Mouse (Mus musculus) kidney, embryonic 16.5 days (tissue): ENCODE data around the gene Zeb2. TPM values are rescaled to one million over a fixed set of nuclear protein-coding genes. Genes with fewer than 3 reads are reported as not detected.
A peak's percentile ranks its signal among the peaks of the same experiment; 100 is the strongest.

Experiments used
- ATAC-seq: fragments of 200-750 bp; cut with Nextera tagmentation; 2 replicates; pipeline ENCODE4 v1.8.0; 2017; ENCODE audit warnings: moderate TSS enrichment; ENCODE audit not compliant: low FRiP score, low TSS enrichment
- H3K27ac ChIP-seq: fragments of 300-500 bp; sonication (generic); 2 replicates; pipeline ENCODE4 v1.5.1; 2014; ENCODE audit warnings: low read length
- H3K27me3 ChIP-seq: fragments of 300-500 bp; sonication (generic); 2 replicates; pipeline ENCODE4 v1.6.1; 2014; ENCODE audit warnings: low read length, control low read depth, mixed read lengths; ENCODE audit not compliant: insufficient read depth
- H3K36me3 ChIP-seq: fragments of 300-500 bp; sonication (generic); 2 replicates; pipeline ENCODE4 v1.6.1; 2014; ENCODE audit warnings: low read length, control low read depth, mixed read lengths; ENCODE audit not compliant: insufficient read depth
- H3K4me1 ChIP-seq: fragments of 300-500 bp; sonication (generic); 2 replicates; pipeline ENCODE4 v1.6.1; 2014; ENCODE audit warnings: low read length, control low read depth, mixed read lengths; ENCODE audit not compliant: insufficient read depth
- H3K4me2 ChIP-seq: fragments of 300-500 bp; sonication (generic); replicated peaks from 2 replicates; pipeline ENCODE4 v1.6.1; 2014; ENCODE audit warnings: low read depth, low read length
- H3K4me3 ChIP-seq: fragments of 300-500 bp; sonication (generic); 2 replicates; pipeline ENCODE4 v1.5.1; 2014; ENCODE audit warnings: mild to moderate bottlenecking, low read length
- H3K9ac ChIP-seq: fragments of 300-500 bp; sonication (generic); replicated peaks from 2 replicates; pipeline ENCODE4 v1.6.1; 2014; ENCODE audit warnings: low read length
- H3K9me3 ChIP-seq: fragments of 300-500 bp; sonication (generic); 2 replicates; pipeline ENCODE4 v1.6.1; 2016; ENCODE audit warnings: low read length, control low read depth
- WGBS: fragments of 180-500 bp; shearing (Covaris S2); extraction: QIAGEN DNeasy Blood & Tissue Kit; methylation state at CpG from one replicate; pipeline ENCODE4 v1.1.7; 2014; 5-methylcytosine and 5-hydroxymethylcytosine counted together
- polyA plus RNA-seq: library from polyadenylated mRNA; unstranded; fragments of >200 nt; fragmentation: Nextera tagmentation; extraction: Ambion mirVana; gene quantifications from 2 replicates; pipeline ENCODE4 v1.2.1, GENCODE M21; 2015

Zeb2 gene
- polyA plus RNA-seq, 1 experiment from 2014 or later, result 49.3 TPM

- Histone ChIP-seq H3K4me1 (peaks cover 61% of the 10 kb centered on the region), H3K9ac (no peak overlapping the region), H3K4me3 (no peak overlapping the region), H3K27ac (no peak overlapping the region), H3K27me3 (no peaks in the 10 kb centered on the region), H3K4me2 (no peak overlapping the region), H3K36me3 (no peaks in the 10 kb centered on the region), H3K9me3 (no peaks in the 10 kb centered on the region)
- ATAC-seq, result 0 out of 2 replicates have a peak, but pooled peaks have one; percentile 26
- 57% methylated on average over 7 of the region's 7 CpGs for WGBS
Measured at GRCm38 (mm10) chr2:45100628-45101027, 16.6 kb downstream of the Zeb2 start.

GRCm38 (mm10) chr2:45100017-45100416 is 17.2 kb downstream of the Zeb2 start:
- H3K9me3 ChIP-seq, result no peaks in the 10 kb centered on the region
- H3K9ac ChIP-seq, result no peak overlapping the region
- H3K4me3 ChIP-seq, result no peak overlapping the region
- no peaks in the 10 kb centered on the region for H3K36me3 ChIP-seq
- no peak overlapping the region; the same call in 1 of the 2 replicates for H3K27ac ChIP-seq
- H3K4me2 ChIP-seq, result no peak overlapping the region
- no peaks in the 10 kb centered on the region for H3K27me3 ChIP-seq
- ATAC-seq, result no peak
- WGBS, result 63% methylated on average over 4 of the region's 4 CpGs
- peaks cover 56% of the 10 kb centered on the region for H3K4me1 ChIP-seq

- Histone ChIP-seq H3K4me3 (no peak overlapping the region), H3K27me3 (no peaks in the 10 kb centered on the region), H3K9me3 (no peaks in the 10 kb centered on the region), H3K4me2 (no peak overlapping the region), H3K36me3 (no peaks in the 10 kb centered on the region), H3K27ac (no peak overlapping the region), H3K9ac (no peak overlapping the region), H3K4me1 (peaks cover 49% of the 10 kb centered on the region)
- 76% methylated on average over 4 of the region's 4 CpGs for WGBS
- no peak for ATAC-seq
Measured at GRCm38 (mm10) chr2:45099081-45099480, 18.1 kb downstream of the Zeb2 start.

DNA sequence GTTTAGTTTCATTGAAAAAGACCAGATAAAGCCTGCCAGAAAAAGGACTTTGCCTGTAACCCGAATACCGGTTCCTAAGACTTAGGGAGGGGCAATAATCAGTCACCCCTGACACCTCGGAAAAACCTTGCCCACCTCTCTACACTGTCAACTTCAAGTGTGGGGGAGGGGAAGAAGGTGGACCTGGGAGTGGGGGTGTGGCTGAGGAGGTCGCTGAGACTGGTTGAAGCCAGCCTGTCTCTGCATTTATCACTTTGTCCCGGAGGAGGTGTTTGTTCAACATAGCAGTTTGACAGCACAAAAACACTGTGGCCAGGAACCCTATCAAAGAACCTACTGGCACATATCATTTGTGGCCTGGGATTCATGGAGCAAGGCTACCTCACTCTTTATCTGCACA is 19.2 kb downstream of the Zeb2 start:
- ATAC-seq, result peak; percentile 89
- WGBS, result 6% methylated on average over 5 of the region's 5 CpGs
- no peaks in the 10 kb centered on the region for H3K9me3 ChIP-seq
- no peak overlapping the region for H3K9ac ChIP-seq
- peaks cover 46% of the 10 kb centered on the region for H3K4me1 ChIP-seq
- no peaks in the 10 kb centered on the region for H3K36me3 ChIP-seq
- no peak overlapping the region for H3K4me3 ChIP-seq
- H3K27me3 ChIP-seq, result no peaks in the 10 kb centered on the region
- H3K4me2 ChIP-seq, result no peak overlapping the region; the same call in 1 of the 2 replicates
- peak overlapping the region; percentile 37 for H3K27ac ChIP-seq

DNA sequence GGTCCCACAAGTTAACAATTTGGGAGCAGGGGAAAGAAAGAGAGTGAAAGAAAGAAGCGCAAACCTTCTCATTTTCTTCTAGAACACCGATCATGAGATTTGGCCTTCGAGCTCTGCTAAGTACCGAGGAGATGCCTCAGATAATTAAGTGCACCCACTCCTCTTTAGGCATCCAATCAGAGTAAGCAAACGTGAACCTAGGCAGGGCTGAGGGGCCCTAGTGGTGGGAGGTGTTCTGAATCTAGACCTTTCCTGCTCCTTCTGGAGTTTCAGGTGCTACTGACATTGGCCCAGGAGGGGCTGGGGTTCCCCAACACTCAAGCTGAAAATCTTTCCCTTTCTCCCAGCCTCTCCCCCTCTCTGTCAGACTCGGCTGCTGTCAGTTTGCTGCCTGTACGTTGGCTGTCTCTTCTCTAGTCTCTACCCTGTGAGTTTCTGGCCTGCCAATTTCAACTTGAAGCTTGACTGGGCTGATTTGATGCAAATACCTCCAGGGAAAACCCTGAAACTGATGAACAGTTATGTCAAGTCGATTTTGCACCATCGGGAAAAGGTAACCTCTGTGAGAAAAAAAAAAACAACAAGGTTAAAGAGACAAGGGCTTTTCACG is 20.5 kb downstream of the Zeb2 start:
- no peaks in the 10 kb centered on the region for H3K36me3 ChIP-seq
- 0 out of 2 replicates have a peak overlapping the region, but pooled peaks have one; percentile 25 for H3K9ac ChIP-seq
- no peak overlapping the region for H3K4me2 ChIP-seq
- H3K4me3 ChIP-seq, result no peak overlapping the region
- no peak overlapping the region for H3K27ac ChIP-seq
- H3K27me3 ChIP-seq, result no peaks in the 10 kb centered on the region
- WGBS, result 27% methylated on average over 10 of the region's 10 CpGs
- no peaks in the 10 kb centered on the region for H3K9me3 ChIP-seq
- no peak for ATAC-seq
- H3K4me1 ChIP-seq, result peaks cover 42% of the 10 kb centered on the region

DNA sequence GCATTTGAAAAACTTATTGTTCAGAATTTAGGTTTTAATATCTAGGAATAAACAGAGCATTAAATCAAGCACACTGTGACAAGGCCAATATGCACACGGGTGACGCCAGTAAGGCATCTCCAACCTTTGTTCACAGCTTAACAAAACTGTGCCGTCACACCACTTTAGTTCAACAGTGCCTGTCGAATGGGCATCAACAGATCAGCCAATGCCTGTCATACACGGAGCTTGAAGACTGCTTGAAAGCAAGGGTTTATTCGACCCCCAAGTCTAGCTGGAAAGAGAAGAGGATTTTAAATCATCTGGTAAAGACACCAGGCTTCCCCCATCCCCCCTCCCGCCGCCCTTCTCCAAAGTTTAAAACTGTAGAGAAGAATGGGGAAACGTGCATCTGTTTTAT is 21.4 kb downstream of the Zeb2 start:
- Histone ChIP-seq H3K9ac (no peak overlapping the region), H3K36me3 (no peaks in the 10 kb centered on the region), H3K27ac (no peak overlapping the region), H3K4me2 (no peak overlapping the region), H3K4me1 (peaks cover 38% of the 10 kb centered on the region), H3K27me3 (no peaks in the 10 kb centered on the region), H3K4me3 (no peak overlapping the region), H3K9me3 (no peaks in the 10 kb centered on the region)
- ATAC-seq, result no peak
- WGBS, result 42% methylated on average over 9 of the region's 9 CpGs

DNA sequence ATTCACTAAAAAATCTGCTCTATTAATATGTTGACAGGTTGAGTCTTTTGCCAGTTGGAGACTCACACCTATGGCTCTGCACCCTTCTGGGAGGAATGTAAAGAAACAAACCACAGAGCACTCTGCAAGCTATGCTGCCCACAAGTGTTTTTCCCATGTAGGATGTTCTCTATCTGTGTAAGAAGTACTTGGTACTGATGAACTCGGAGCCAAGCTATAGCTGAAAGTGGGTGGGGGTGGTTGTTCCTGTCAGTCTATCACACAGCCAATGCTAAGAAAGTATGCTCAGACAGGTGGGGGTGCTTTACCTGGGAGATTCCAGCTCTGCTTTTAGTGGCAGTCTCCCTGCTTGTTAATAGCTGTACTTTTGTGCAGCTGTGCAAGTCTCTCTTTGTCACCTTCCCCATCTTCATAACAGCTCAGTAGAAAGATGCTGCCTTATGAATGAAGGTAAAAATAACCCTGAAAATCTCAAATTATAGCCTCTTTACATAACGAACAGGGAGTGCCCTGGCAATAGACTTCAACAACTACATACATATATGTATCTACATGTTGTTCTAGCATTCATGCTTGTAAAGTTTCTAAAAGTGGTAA is 22.7 kb downstream of the Zeb2 start:
- Histone ChIP-seq H3K4me3 (no peak overlapping the region), H3K9me3 (no peaks in the 10 kb centered on the region), H3K4me1 (peaks cover 34% of the 10 kb centered on the region), H3K27me3 (no peaks in the 10 kb centered on the region), H3K36me3 (no peaks in the 10 kb centered on the region), H3K4me2 (no peak overlapping the region), H3K9ac (no peak overlapping the region), H3K27ac (no peak overlapping the region)
- ATAC-seq, result no peak
- WGBS, result 87% methylated on average over 2 of the region's 2 CpGs

- no peak overlapping the region for H3K27ac ChIP-seq
Measured at GRCm38 (mm10) chr2:45093479-45093878, 23.7 kb downstream of the Zeb2 start.

DNA sequence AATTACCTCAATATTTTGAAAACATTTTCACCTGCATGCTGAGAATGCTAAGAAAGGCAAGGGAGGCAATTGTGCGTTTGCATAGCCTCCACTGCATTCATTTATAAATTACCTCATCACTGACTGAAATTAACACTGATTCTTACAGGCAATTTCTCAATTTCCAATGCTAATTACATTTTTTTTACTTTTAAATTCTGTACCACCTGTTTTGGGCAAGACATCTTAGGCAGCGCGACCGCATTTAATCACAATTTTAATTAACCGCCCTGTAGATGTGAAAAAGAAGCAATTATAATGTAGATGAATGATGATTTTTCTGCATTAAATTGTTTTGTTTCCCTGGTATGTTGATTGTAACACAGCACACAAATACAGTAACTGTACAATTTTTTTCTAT is 24.5 kb downstream of the Zeb2 start:
- Histone ChIP-seq H3K4me1 (peaks cover 34% of the 10 kb centered on the region), H3K9me3 (no peaks in the 10 kb centered on the region), H3K4me2 (no peak overlapping the region), H3K4me3 (no peak overlapping the region), H3K36me3 (no peaks in the 10 kb centered on the region), H3K27ac (no peak overlapping the region), H3K27me3 (no peaks in the 10 kb centered on the region), H3K9ac (no peak overlapping the region)
- no peak for ATAC-seq
- WGBS, result 98% methylated on average over 5 of the region's 5 CpGs

More at GRCm38 (mm10) chr2:45093479-45093878, 23.7 kb downstream of the Zeb2 start:
- Histone ChIP-seq H3K4me3 (no peak overlapping the region), H3K36me3 (no peaks in the 10 kb centered on the region), H3K4me2 (no peak overlapping the region), H3K9ac (no peak overlapping the region), H3K9me3 (no peaks in the 10 kb centered on the region), H3K27me3 (no peaks in the 10 kb centered on the region), H3K4me1 (peaks cover 37% of the 10 kb centered on the region)
- 83% methylated on average over 7 of the region's 7 CpGs for WGBS
- no peak for ATAC-seq

DNA sequence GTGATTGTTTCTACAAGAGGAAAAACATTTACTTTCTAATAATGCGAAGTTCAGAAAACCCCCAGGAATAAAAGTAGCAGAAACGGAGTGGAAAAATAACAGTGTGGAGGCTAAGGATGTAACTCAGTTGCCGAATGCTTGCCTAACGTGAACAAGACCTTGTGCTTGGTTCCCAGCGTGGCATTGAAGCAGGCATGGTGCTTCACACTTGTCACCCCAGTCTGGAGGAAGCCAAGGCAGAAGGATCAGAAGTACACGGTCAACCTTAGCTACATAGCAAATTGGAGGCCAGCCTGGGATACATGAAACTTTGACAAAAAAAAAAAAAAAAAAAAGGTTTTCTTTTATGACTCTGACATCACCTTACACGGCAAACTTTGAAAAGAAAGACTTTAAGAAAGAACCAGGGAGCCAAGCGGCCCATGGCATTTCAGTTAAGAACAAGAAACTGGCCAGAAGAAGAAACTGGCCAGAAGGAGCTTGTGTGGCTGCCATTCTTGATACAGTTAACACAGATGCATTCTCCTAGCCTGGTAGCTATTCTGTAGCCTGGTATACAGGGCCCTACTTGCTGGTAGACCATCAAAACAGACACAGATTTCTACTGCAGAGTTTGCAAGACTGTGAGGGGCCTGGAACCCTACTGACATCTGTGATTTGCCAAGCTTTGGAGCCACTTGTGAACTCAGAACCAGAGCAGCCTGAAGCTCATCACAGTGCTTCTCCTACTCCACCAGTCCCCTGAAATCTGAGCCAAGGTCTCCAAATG is 26.5 kb downstream of the Zeb2 start:
- Histone ChIP-seq H3K4me2 (no peak overlapping the region), H3K4me3 (no peak overlapping the region), H3K4me1 (peaks cover 20% of the 10 kb centered on the region), H3K36me3 (no peaks in the 10 kb centered on the region), H3K27me3 (no peaks in the 10 kb centered on the region), H3K27ac (no peak overlapping the region), H3K9me3 (no peaks in the 10 kb centered on the region), H3K9ac (no peak overlapping the region)
- ATAC-seq, result no peak
- 92% methylated on average over 8 of the region's 8 CpGs for WGBS
